Mouse (Mus musculus) lung, embryonic 16.5 days (tissue): ENCODE results near the gene Clstn1. TPM values are rescaled to one million over a fixed set of nuclear protein-coding genes. Genes with fewer than 3 reads are reported as not detected.

Experiments used
- ATAC-seq: fragments of 200-750 bp; cut with Nextera tagmentation; 2 replicates; pipeline ENCODE4 v1.8.0; 2017; ENCODE audit warnings: low read depth, mild to moderate bottlenecking, moderate library complexity
- H3K27ac ChIP-seq: fragments of 300-500 bp; sonication (generic); 2 replicates; pipeline ENCODE4 v1.5.1; 2014; ENCODE audit warnings: mild to moderate bottlenecking, control low read depth, low read length
- H3K27me3 ChIP-seq: fragments of 300-500 bp; sonication (generic); 2 replicates; pipeline ENCODE4 v1.6.1; 2014; ENCODE audit warnings: low read depth, low read length, mixed read lengths; ENCODE audit not compliant: control insufficient read depth, insufficient read depth
- H3K36me3 ChIP-seq: fragments of 300-500 bp; sonication (generic); 2 replicates; pipeline ENCODE4 v1.6.1; 2014; ENCODE audit warnings: low read length; ENCODE audit not compliant: control insufficient read depth, insufficient read depth
- H3K4me1 ChIP-seq: fragments of 300-500 bp; sonication (generic); replicated peaks from 2 replicates; pipeline ENCODE4 v1.6.1; 2014; ENCODE audit warnings: low read length, mixed read lengths; ENCODE audit not compliant: control insufficient read depth, insufficient read depth
- H3K4me2 ChIP-seq: fragments of 300-500 bp; sonication (generic); 2 replicates; pipeline ENCODE4 v1.6.1; 2014; ENCODE audit warnings: low read depth, low read length, control low read depth
- H3K4me3 ChIP-seq: fragments of 300-500 bp; sonication (generic); 2 replicates; pipeline ENCODE4 v1.5.1; 2014; ENCODE audit warnings: mild to moderate bottlenecking, low read length, control low read depth
- H3K9ac ChIP-seq: fragments of 300-500 bp; sonication (generic); 2 replicates; pipeline ENCODE4 v1.6.1; 2014; ENCODE audit warnings: low read length, control low read depth
- H3K9me3 ChIP-seq: fragments of 300-500 bp; sonication (generic); 2 replicates; pipeline ENCODE4 v1.6.1; 2016; ENCODE audit warnings: low read length; ENCODE audit not compliant: control insufficient read depth
- WGBS: fragments of 180-500 bp; shearing (Covaris S2); extraction: QIAGEN DNeasy Blood & Tissue Kit; methylation state at CpG from one replicate; pipeline ENCODE4 v1.1.7; 2014; 5-methylcytosine and 5-hydroxymethylcytosine counted together
- polyA plus RNA-seq: library from polyadenylated mRNA; unstranded; fragments of >200 nt; fragmentation: Nextera tagmentation; extraction: Ambion mirVana; gene quantifications from 2 replicates; pipeline ENCODE4 v1.2.1, GENCODE M21; 2015

Clstn1 gene
- polyA plus RNA-seq, 1 experiment from 2014 or later = 13.6 TPM

GRCm38 (mm10) chr4:149632670-149633307 is 46.5 kb downstream of the Clstn1 start:
- 82% methylated on average over 9 of the region's 9 CpGs for WGBS
- H3K9me3 ChIP-seq = no peaks in the 10 kb centered on the region
- H3K4me1 ChIP-seq = no peaks in the 10 kb centered on the region
- no peak overlapping the region for H3K9ac ChIP-seq
- no peak for ATAC-seq
- no peak overlapping the region for H3K4me3 ChIP-seq
- no peak overlapping the region for H3K4me2 ChIP-seq
- H3K27ac ChIP-seq = no peak overlapping the region
- peaks cover 33% of the 10 kb centered on the region for H3K36me3 ChIP-seq
- no peaks in the 10 kb centered on the region for H3K27me3 ChIP-seq

GRCm38 (mm10) chr4:149634157-149634556 is 47.9 kb downstream of the Clstn1 start:
- Histone ChIP-seq H3K36me3 (peaks cover 39% of the 10 kb centered on the region), H3K4me2 (no peak overlapping the region), H3K27me3 (no peaks in the 10 kb centered on the region), H3K4me3 (no peak overlapping the region), H3K27ac (no peak overlapping the region), H3K9me3 (no peaks in the 10 kb centered on the region), H3K9ac (no peak overlapping the region), H3K4me1 (no peaks in the 10 kb centered on the region)
- ATAC-seq = no peak
- WGBS = 75% methylated on average over 1 of the region's 1 CpGs

- 91% methylated on average over 11 of the region's 11 CpGs for WGBS
- Histone ChIP-seq H3K4me3 (no peak overlapping the region), H3K27ac (no peak overlapping the region), H3K9me3 (no peaks in the 10 kb centered on the region), H3K9ac (no peak overlapping the region), H3K4me2 (no peak overlapping the region), H3K4me1 (no peaks in the 10 kb centered on the region), H3K27me3 (no peaks in the 10 kb centered on the region), H3K36me3 (peaks cover 39% of the 10 kb centered on the region)
- no peak for ATAC-seq
These were observed 48.7 kb downstream of the Clstn1 start for GRCm38 (mm10) chr4:149634966-149635365.

- no peaks in the 10 kb centered on the region for H3K4me1 ChIP-seq
- H3K36me3 ChIP-seq = peaks cover 42% of the 10 kb centered on the region
- H3K4me2 ChIP-seq = no peak overlapping the region
- no peaks in the 10 kb centered on the region for H3K9me3 ChIP-seq
- ATAC-seq = no peak
- H3K9ac ChIP-seq = no peak overlapping the region
- 82% methylated on average over 8 of the region's 8 CpGs for WGBS
- H3K4me3 ChIP-seq = no peak overlapping the region
- no peaks in the 10 kb centered on the region for H3K27me3 ChIP-seq
- H3K27ac ChIP-seq = no peak overlapping the region
These were observed 49.7 kb downstream of the Clstn1 start for GRCm38 (mm10) chr4:149635915-149636415.

GRCm38 (mm10) chr4:149637942-149638341 is 51.7 kb downstream of the Clstn1 start:
- WGBS = 86% methylated on average over 7 of the region's 7 CpGs
- no peak overlapping the region for H3K4me3 ChIP-seq
- H3K27me3 ChIP-seq = no peaks in the 10 kb centered on the region
- H3K27ac ChIP-seq = no peak overlapping the region
- H3K9ac ChIP-seq = no peak overlapping the region
- H3K9me3 ChIP-seq = no peaks in the 10 kb centered on the region
- ATAC-seq = no peak
- no peaks in the 10 kb centered on the region for H3K4me1 ChIP-seq
- H3K36me3 ChIP-seq = peaks cover 33% of the 10 kb centered on the region
- no peak overlapping the region for H3K4me2 ChIP-seq

GRCm38 (mm10) chr4:149640831-149641230 is 54.6 kb downstream of the Clstn1 start:
- ATAC-seq = no peak
- no peak overlapping the region for H3K27ac ChIP-seq

GRCm38 (mm10) chr4:149641400-149641799 is 55.1 kb downstream of the Clstn1 start:
- Histone ChIP-seq H3K27ac (no peak overlapping the region), H3K9ac (no peak overlapping the region), H3K36me3 (peaks cover 42% of the 10 kb centered on the region), H3K9me3 (no peaks in the 10 kb centered on the region), H3K4me1 (no peaks in the 10 kb centered on the region), H3K4me3 (no peak overlapping the region), H3K27me3 (no peaks in the 10 kb centered on the region), H3K4me2 (no peak overlapping the region)
- no peak for ATAC-seq
- WGBS = 39% methylated on average over 8 of the region's 8 CpGs

More at GRCm38 (mm10) chr4:149640831-149641230, 54.6 kb downstream of the Clstn1 start:
- peaks cover 37% of the 10 kb centered on the region for H3K36me3 ChIP-seq
- no peak overlapping the region for H3K4me2 ChIP-seq
- WGBS = 65% methylated on average over 9 of the region's 9 CpGs
- H3K4me1 ChIP-seq = no peaks in the 10 kb centered on the region
- no peak overlapping the region for H3K9ac ChIP-seq
- H3K27me3 ChIP-seq = no peaks in the 10 kb centered on the region
- no peaks in the 10 kb centered on the region for H3K9me3 ChIP-seq
- H3K4me3 ChIP-seq = no peak overlapping the region

- Histone ChIP-seq H3K4me1 (no peaks in the 10 kb centered on the region), H3K27me3 (no peaks in the 10 kb centered on the region), H3K27ac (no peak overlapping the region), H3K4me2 (no peak overlapping the region), H3K4me3 (no peak overlapping the region), H3K9ac (no peak overlapping the region), H3K36me3 (peaks cover 44% of the 10 kb centered on the region), H3K9me3 (no peaks in the 10 kb centered on the region)
- 89% methylated on average over 5 of the region's 5 CpGs for WGBS
- ATAC-seq = no peak
These were observed 55.7 kb downstream of the Clstn1 start for GRCm38 (mm10) chr4:149641956-149642355.

GRCm38 (mm10) chr4:149645761-149646160 is 59.5 kb downstream of the Clstn1 start:
- no peak for ATAC-seq
- H3K4me1 ChIP-seq = no peaks in the 10 kb centered on the region
- no peak overlapping the region for H3K4me2 ChIP-seq
- no peak overlapping the region for H3K9ac ChIP-seq
- H3K27ac ChIP-seq = no peak overlapping the region
- H3K36me3 ChIP-seq = peaks cover 39% of the 10 kb centered on the region
- no peaks in the 10 kb centered on the region for H3K9me3 ChIP-seq
- WGBS = 91% methylated on average over 9 of the region's 9 CpGs
- no peak overlapping the region for H3K4me3 ChIP-seq
- no peaks in the 10 kb centered on the region for H3K27me3 ChIP-seq
